Mouse (Mus musculus): ENCODE results near the gene Scin.

Gene Scin

DNA sequence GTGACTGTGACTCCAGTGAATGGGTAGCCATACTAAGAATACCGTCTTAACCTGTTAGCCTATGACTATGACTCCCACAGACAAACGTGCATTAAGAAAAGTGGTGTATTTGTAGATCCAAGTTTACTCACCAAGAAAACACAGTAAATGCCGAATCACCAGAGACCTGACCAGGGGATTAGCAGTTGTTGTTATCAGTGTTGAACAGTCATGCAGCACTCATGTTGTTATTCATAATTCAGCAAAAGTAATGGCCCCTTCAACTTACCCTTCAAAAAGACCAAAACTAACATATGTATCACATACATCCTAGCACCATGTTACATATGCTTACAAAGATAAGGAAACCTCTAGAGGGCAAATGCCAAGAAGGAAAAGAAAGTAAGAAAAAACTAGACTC is 106.6 kb downstream of the Scin start:
- no peak for DNase-seq (ENCODE audit: low spot score in 2 of 2)

DNA sequence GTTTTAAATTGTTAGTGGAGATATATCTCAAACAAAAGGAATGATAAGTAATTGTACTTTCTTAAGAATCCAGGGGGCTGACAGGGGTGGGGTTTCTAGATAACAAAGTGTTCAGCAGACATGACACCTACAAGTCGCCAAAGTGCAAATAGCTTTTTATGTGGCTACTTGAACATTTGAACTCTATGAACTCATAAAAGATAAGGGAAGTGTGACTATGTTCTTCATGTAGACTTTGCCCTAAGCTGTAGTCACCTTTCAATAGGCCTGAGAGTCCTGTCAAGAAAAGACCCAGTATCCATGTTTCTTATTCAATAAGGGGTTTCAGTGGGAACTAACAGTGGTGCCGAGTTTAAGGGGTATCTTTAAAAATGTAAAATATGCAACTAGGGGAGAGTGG is 110.1 kb downstream of the Scin start:
- DNase-seq (ENCODE audit: low spot score in 2 of 2): no peak

GRCm38 (mm10) chr12:40023014-40023642 is 110.9 kb downstream of the Scin start:
- DNase-seq (ENCODE audit: low spot score in 2 of 2): no peak

DNA sequence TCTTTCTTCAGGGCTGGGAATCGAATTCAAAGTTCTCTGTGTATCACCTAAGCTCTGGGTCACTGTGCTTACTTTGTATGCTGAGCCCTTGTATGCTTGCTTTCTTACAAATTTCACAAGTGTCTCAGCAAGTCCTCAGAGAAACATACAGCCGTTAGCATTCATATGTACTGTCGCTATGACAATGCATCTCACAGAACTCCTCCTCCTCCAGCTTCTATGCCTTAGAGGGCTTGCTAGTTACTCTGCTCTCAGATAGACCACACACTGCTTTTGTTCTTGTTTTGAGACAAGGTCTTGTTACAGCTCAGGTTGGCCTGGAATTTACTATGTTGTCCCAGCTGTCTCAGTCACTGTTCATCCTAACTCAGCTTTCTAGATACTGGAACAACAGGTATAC is 111.7 kb downstream of the Scin start:
- DNase-seq (ENCODE audit: low spot score in 2 of 2): no peak

GRCm38 (mm10) chr12:40017955-40018505 is 116.0 kb downstream of the Scin start:
- no peak for DNase-seq (ENCODE audit: low spot score in 2 of 2)

GRCm38 (mm10) chr12:40016648-40017460 is 117.2 kb downstream of the Scin start:
- DNase-seq (ENCODE audit: low spot score in 2 of 2): peak; percentile 25 to 58

- DNase-seq (ENCODE audit: low spot score in 2 of 2): no peak
Observed at GRCm38 (mm10) chr12:40016068-40016467, 118.0 kb downstream of the Scin start.

DNA sequence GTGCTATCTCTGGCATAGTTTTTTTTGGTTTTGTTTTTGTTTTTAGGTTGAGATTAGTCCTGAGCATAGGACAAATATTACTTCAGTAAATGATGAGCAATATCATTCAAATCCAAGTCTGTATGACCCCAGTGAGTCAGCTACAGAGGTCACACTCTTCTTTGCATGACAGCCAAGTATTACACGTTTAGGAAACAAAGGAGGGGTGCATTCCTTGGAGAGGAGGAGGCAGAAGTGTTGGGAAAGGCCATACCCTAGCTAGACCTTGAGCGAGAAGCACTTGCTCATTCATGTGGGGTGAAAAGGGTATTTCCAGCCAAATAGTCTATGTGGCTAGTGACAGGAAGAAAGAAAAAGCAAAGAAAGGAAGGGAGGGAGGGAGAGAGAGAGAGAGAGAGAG is 124.2 kb downstream of the Scin start:
- no peak for DNase-seq (ENCODE audit: low spot score in 2 of 2)

Measured in urinary bladder, adult 18-20 months (tissue).